Mouse (Mus musculus) left cerebral cortex, postnatal 10 days (tissue): ENCODE measurements around the gene Rpl3. TPM values are rescaled to one million over a fixed set of nuclear protein-coding genes. Genes with fewer than 3 reads are reported as not detected.

Experiments
- DNase-seq, 2 experiments: peaks; one replicate each; pipeline ENCODE4 v3.0.0; 2021 to 2022; ENCODE audit warnings: low spot score in 2 of 2, mixed read lengths in 1 of 2; ENCODE audit errors: extremely low spot score in 1 of 2
- intact Hi-C: fragments of 180-260 bp; cut with DNase I; formaldehyde crosslinking; loops from one replicate; pipeline ENCODE4 v1.15.1; 2025
- total RNA-seq, 2 experiments: library from RNA; stranded (reverse); gene quantifications; 2 replicates each; pipeline ENCODE4 v1.2.3; 2021

Gene Rpl3
- total RNA-seq, 2 experiments from 2014 or later: 520 to 524 TPM

DNA sequence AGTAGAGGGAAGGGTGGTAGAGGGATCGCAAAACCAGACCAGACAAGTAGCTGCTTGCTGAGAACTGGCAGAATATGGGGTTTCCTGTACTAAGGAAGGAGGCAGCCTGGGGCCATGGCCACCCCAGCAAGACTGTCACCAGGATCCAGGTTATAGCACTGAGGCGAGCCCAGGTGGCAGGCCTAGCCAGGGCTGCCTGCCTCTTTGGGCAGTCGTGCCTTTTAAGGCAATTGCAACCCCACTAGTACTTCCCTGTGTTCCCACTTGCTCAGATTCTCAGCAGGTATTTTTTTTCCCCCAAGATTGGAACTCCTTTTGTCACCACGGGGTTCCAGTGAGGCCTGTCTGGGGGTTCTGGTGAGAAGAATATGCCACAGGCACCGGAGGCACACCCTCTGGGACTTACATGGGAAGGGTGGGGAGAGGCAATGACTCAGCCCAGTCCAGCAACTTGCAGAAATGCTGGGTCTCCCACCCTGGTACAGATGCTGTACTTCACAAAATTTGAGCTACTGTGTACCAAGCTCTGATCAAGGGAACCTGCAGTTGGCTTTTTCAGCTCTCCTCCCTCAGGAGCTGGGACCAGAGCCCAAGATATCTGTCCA is 15.8 kb downstream of the Rpl3 start:
- no peak for DNase-seq
- intact Hi-C loops: loop anchor here (2.0 to 10.0 kb wide), 4 partner anchors 64 to 324 kb away; partner anchors contain the start of genes Cbx6, Npcd and Pdgfb

GRCm38 (mm10) chr15:80075374-80075694 is 16.3 kb downstream of the Rpl3 start:
- intact Hi-C loops: loop anchor here (5.0 to 10.0 kb wide), 3 partner anchors 63 to 323 kb away; partner anchors contain the start of genes Cbx6, Npcd and Pdgfb

DNA sequence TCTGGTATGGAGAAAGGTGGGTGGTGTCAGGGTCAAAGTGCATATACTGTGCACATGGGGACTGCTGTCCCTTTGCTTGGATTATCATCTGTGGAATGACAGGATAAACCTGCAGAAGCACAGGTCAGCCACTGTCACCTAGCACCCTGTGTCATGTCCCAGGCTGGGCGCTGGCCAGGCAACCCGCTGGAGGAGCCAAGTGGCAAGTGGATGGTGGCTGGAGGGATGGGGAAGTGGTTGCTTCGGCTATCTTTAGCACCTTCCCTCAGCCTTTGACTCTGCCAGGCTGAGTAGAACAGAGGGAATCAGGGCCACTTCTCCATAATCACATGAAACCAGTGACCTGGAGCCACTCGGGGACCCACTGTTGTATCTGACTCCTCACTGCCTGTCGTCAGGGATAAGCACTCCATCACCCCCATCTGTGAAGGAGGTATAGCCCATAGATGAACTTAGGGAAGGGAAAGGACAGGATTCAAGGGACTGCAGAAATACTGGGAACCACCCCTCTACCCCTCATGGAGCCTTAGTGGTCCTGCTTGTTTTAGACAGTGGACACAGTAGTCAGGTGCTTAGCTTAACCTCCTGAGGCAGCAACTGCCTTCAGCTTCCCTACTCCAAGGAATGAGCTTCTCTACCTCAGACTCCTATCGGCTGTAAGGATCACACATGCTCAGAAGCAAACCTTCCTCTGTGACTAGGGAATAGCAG is 16.9 kb downstream of the Rpl3 start:
- DNase-seq: no peak
- intact Hi-C loops: loop anchor here (5.0 to 10.0 kb wide), 3 partner anchors 63 to 323 kb away; partner anchors contain the start of genes Cbx6, Npcd and Pdgfb

More at GRCm38 (mm10) chr15:80075374-80075694, 16.3 kb downstream of the Rpl3 start:
- no peak for DNase-seq

DNA sequence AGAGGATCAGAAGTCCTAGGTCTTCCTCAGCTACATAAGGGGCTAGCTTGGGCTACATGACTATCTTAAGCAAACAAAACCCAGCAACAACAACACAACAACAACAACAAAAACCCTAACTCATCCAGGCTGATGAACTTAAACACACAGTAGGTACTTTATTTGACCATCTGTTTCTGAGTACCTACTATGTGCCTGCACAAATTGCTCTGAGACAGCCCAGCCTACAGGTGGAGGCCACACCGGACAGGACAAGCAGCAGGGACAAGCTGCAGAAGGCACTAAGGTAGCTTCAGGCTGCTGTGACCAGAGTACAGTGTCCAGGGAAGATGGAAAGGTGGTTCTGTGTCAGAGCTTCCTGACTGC is 18.4 kb downstream of the Rpl3 start:
- intact Hi-C loops: loop anchor here (10.0 kb wide), 1 partner anchor 238 kb away; the partner anchor contains the start of genes Cbx6 and Npcd
- DNase-seq: no peak

DNA sequence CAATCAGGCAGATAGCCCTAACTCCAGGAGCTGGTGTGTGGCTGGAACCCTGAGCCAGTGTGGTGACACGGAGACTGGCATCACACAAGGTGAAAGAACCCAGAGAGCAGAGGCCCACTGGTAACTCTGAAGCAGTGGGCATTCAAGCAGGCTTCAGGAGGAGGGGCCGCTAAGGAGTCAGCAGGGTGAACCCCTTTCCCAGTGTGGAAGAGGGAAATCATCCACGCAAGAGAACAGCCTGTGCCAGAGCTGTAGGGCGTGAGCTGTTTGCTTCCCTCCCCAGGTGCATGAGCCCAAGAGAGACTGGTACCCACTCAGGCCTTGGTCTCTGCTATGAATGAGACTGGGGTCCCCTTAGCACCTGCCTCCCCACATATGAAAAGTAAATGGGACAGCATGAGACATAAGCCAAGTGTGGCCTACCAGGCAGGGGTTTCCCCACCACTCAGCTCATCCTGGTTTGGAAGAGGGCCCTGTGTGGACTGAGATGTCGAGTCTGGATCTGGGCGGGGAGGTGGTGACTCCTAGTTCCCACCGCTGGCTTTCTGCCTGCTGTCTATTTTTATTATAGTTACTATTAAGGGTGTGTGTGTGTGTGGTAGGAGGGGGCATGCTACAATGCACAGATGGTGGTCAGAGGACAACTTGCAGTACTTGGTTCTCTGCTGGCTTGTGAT is 19.0 kb downstream of the Rpl3 start:
- no peak for DNase-seq
- intact Hi-C loops: loop anchor here (10.0 kb wide), 1 partner anchor 238 kb away; the partner anchor contains the start of genes Cbx6 and Npcd

GRCm38 (mm10) chr15:80071951-80072437 is 19.7 kb downstream of the Rpl3 start:
- peak in 1 of 2 experiments; percentile 80 for DNase-seq
- intact Hi-C loops: loop anchor here (10.0 kb wide), 1 partner anchor 237 kb away; the partner anchor contains the start of genes Cbx6 and Npcd

- DNase-seq: no peak
- intact Hi-C loops: loop anchor here (10.0 kb wide), 1 partner anchor 235 kb away; the partner anchor contains the start of genes Cbx6 and Npcd
Observed at GRCm38 (mm10) chr15:80070095-80070644, 21.5 kb downstream of the Rpl3 start.

DNA sequence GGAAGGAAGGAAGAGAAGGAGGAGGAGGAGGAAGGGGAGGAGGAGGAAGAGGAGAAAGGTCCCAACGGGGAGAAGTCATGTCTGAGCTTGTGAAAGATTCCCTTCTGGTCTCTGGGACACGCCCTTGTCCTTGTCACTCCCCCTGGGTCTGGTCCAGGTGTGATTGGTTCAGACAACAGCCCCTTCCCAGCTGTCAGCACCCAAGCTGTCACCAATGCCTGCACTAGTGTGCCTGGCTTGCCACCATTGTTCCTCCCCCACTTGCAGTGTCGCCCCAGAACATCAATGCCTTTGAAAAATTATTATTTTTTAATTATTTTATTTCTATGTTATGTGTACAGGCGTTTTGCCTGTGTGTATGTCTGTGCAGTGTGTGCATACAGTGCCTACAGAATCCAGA is 22.5 kb downstream of the Rpl3 start:
- intact Hi-C loops: no loop called here

DNA sequence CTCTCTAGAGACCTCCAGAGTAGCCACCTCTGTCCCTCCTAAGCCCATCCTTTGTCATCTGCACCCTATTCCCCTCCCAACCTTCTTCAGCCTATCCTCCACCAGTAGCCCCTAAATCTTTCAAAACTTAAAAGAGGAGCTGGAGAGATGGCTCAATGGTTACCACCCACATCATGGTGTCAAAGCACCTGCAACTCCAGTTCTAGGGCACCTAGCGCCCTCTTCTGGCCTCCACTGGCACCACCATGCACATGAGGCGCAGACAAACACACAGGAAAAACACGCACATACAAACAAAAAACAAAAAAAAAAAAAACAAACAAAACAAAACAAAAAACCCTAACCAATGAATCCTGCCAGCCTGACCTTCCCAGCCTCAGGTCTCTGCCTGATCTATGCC is 25.1 kb downstream of the Rpl3 start:
- DNase-seq: no peak
- intact Hi-C loops: no loop called here

More for the DNA sequence above, 22.5 kb downstream of the Rpl3 start:
- DNase-seq: no peak

DNA sequence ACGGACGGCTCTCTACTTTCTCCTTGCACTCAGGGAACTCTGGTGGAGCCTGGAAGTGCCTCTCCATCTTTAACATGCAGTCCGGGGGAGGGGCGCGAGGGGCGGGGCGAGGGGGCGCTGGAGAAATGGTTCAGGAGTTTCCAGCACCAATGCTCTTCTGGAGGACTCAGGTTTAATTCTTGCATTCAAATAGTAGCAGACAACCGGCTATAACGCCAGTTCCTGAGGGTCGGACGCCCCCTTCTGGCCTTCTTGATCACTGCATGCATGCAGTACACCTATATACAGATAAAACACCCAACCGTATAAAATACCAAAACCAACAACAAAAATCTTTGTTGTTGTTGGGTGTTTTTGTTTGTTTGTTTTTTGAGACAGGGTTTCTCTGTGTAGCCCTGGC is 26.3 kb downstream of the Rpl3 start:
- DNase-seq: no peak
- intact Hi-C loops: no loop called here

- DNase-seq: no peak
- intact Hi-C loops: no loop called here
Observed at GRCm38 (mm10) chr15:80064965-80065364, 26.7 kb downstream of the Rpl3 start.

DNA sequence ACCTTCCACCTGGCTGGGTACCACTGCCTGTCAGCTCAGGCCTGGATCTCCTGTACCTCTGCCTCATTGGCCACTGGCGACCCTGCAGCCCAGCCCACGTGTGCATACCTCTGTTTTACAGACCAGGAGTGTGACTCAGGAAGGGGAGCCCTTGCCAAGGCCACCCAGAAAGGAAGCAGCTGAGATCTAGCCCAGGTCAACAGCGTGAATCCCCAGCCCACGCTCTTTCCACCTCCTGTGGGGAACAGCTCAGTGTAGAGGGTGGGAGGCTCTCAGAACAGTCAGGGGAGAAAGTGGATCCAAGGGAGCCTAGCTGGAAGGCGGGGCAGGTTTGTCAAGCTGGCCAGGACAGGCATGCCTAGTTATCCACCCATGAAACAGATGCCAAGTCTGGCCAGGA is 28.8 kb downstream of the Rpl3 start:
- intact Hi-C loops: no loop called here
- no peak for DNase-seq

GRCm38 (mm10) chr15:80062339-80062738 is 29.3 kb downstream of the Rpl3 start:
- no peak for DNase-seq
- intact Hi-C loops: no loop called here

- no peak for DNase-seq
- intact Hi-C loops: no loop called here
Observed at GRCm38 (mm10) chr15:80061071-80061550, 30.6 kb downstream of the Rpl3 start.

GRCm38 (mm10) chr15:80060356-80061070 is 31.2 kb downstream of the Rpl3 start:
- intact Hi-C loops: no loop called here
- no peak for DNase-seq

GRCm38 (mm10) chr15:80059606-80060005 is 32.1 kb downstream of the Rpl3 start:
- no peak for DNase-seq
- intact Hi-C loops: no loop called here

GRCm38 (mm10) chr15:80058151-80058550 is 33.5 kb downstream of the Rpl3 start:
- intact Hi-C loops: no loop called here
- DNase-seq: no peak

GRCm38 (mm10) chr15:80054034-80054710 is 37.5 kb downstream of the Rpl3 start:
- peak in 1 of 2 experiments; percentile 60 for DNase-seq
- intact Hi-C loops: no loop called here
